Mouse (Mus musculus) megakaryocyte, embryonic 14.5 days (primary cell): ENCODE data around the gene Cbfb.

ENCODE experiments used
- FLI1 ChIP-seq: IDR thresholded peaks from 2 replicates; pipeline ENCODE4 v1.6.1; 2012; ENCODE audit warnings: low read length, inconsistent platforms, mixed read lengths
- GATA1 ChIP-seq: IDR thresholded peaks from 3 replicates; pipeline ENCODE4 v1.6.1; 2012; ENCODE audit warnings: mixed read lengths, low read length, inconsistent platforms, borderline replicate concordance

DNA sequence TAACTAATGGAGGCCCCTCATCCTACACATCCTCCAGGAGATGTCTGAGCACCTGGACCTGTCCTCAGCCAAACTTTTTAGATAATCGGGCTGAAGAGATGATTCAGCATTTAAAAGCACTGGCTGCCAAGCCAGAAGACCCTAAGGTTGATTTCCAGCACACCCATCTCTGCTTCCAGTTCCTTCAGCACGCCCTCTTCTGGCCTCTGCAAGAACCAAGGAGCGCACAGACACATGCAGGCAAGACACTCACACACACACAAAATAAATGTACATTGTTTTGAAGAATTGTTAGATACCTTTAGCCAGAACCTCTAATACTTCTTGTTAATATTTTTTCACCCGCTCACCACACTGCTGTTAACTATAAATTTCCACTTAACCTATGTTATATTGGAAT lies 18.8 kb upstream of the Cbfb start:
- TF ChIP-seq FLI1: no peak
- TF ChIP-seq GATA1: no peak
